Mouse (Mus musculus) CD4-positive, CD25-positive, alpha-beta regulatory T cell, adult 2 months (primary cell): ENCODE results near the gene Acadvl.

ENCODE experiments used
- DNase-seq: peaks from one replicate; pipeline ENCODE4 v3.0.0-alpha.2; 2012; ENCODE audit warnings: low read depth, low spot score

The Acadvl gene

GRCm38 (mm10) chr11:70014880-70015558, at the start of gene Acadvl:
Acadvl (minus strand) TSS chr11:70015411.
- peak; percentile 89 for DNase-seq

- no peak for DNase-seq
Observed at GRCm38 (mm10) chr11:70063053-70063452, 47.8 kb upstream of the Acadvl start.

GRCm38 (mm10) chr11:70059930-70060329, 44.7 kb upstream of the Acadvl start:
- no peak for DNase-seq

- DNase-seq, result no peak
Observed at GRCm38 (mm10) chr11:70057805-70058204, 42.6 kb upstream of the Acadvl start.

GRCm38 (mm10) chr11:70055618-70056214, 40.5 kb upstream of the Acadvl start:
- peak; percentile 81 for DNase-seq

GRCm38 (mm10) chr11:70053898-70054570, 38.8 kb upstream of the Acadvl start, which contains the start of gene Asgr1:
Asgr1 (plus strand) TSS chr11:70054085.
- no peak for DNase-seq

GRCm38 (mm10) chr11:70053156-70053555, 37.9 kb upstream of the Acadvl start:
- DNase-seq, result no peak

GRCm38 (mm10) chr11:70049816-70050215, 34.6 kb upstream of the Acadvl start:
- DNase-seq, result peak; percentile 54

- DNase-seq, result no peak
Observed at GRCm38 (mm10) chr11:70049366-70049765, 34.2 kb upstream of the Acadvl start.

GRCm38 (mm10) chr11:70045435-70045834, 30.2 kb upstream of the Acadvl start:
- DNase-seq, result no peak

- DNase-seq, result no peak
Observed at GRCm38 (mm10) chr11:70043665-70044064, 28.5 kb upstream of the Acadvl start.

GRCm38 (mm10) chr11:70042309-70043085, 27.3 kb upstream of the Acadvl start:
- DNase-seq, result no peak

GRCm38 (mm10) chr11:70040184-70040583, 25.0 kb upstream of the Acadvl start:
- DNase-seq, result no peak

GRCm38 (mm10) chr11:70039631-70040030, 24.4 kb upstream of the Acadvl start:
- no peak for DNase-seq

- no peak for DNase-seq
Observed at GRCm38 (mm10) chr11:70038174-70038573, 23.0 kb upstream of the Acadvl start.

- no peak for DNase-seq
Observed at GRCm38 (mm10) chr11:70031321-70031670, 16.1 kb upstream of the Acadvl start.

GRCm38 (mm10) chr11:70030651-70031320, 15.6 kb upstream of the Acadvl start:
- no peak for DNase-seq

- DNase-seq, result no peak
Observed at GRCm38 (mm10) chr11:70029829-70030550, 14.8 kb upstream of the Acadvl start.

GRCm38 (mm10) chr11:70029130-70029801, 14.1 kb upstream of the Acadvl start:
- peak; percentile 94 for DNase-seq
